Mouse (Mus musculus): ENCODE results near the gene Tsfm. TPM values are rescaled to one million over a fixed set of nuclear protein-coding genes. Genes with fewer than 3 reads are reported as not detected.
"Not testable (repeated sequence)": the region's sequence is repeated elsewhere in the genome, so short reads cannot be mapped to it uniquely, and the experiment has no call there.

Tsfm gene
- polyA plus RNA-seq, 1 experiment from 2014 or later, result 43.9 TPM

DNA sequence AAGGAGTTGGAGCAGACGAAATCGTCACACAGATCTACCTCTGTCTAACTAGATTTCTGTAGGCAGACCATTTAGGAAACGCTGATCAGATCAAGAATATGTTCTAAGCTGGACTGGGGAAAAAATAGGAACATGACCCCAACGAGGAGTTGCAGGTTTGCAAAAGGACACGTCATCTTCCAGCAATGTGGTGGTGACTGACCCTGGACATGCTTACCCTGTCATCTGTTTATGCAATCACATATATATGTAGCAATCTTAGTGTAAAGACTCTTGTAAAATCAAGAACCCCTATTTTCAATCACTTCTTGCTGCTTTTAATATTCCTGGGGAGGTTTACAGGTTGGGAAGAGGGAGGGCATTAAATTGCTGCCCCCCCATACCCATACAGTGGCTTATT lies 31.9 kb upstream of the Tsfm start:
- Histone ChIP-seq H3K36me3 (replicated peaks) (peaks cover 28% of the 10 kb centered on the region), H3K27me3 (peaks cover 53% of the 10 kb centered on the region), H3K9ac (no peak overlapping the region), H3K4me1 (replicated peaks) (peaks cover 70% of the 10 kb centered on the region), H3K4me2 (peak overlapping the region; percentile 94), H3K9me3 (replicated peaks) (no peaks in the 10 kb centered on the region), H3K27ac (replicated peaks) (no peak overlapping the region), H3K4me3 (replicated peaks) (peak overlapping the region; percentile 71; the same call in 1 of the 2 replicates)
- WGBS (ENCODE audit: insufficient replicate concordance), result 64% methylated on average over 5 of the region's 5 CpGs
- ATAC-seq (ENCODE audit: insufficient read depth), result no peak

DNA sequence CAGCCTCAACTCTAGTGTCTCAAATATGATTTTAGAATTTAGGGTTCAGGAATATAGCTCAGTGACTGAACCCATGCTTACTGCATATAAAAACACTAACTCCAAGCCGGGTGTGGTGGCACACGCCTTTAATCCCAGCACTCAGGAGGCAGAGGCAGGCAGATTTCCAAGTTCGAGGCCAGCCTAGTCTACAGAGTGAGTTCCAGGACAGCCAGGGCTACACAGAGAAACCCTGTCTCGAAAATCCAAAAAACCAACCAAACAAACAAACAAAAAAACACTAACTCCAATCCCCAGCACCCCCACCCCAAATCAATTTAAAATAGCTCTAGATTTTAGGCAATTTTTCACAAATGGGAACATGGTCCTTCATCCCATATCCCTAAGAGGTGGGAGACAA lies 31.5 kb upstream of the Tsfm start:
- Histone ChIP-seq H3K27me3 (peaks cover 57% of the 10 kb centered on the region), H3K4me1 (replicated peaks) (peaks cover 68% of the 10 kb centered on the region), H3K36me3 (replicated peaks) (peaks cover 24% of the 10 kb centered on the region)
- WGBS (ENCODE audit: insufficient replicate concordance), result 64% methylated on average over 4 of the region's 4 CpGs
- not testable (repeated sequence) for H3K9me3 ChIP-seq (replicated peaks); H3K4me3 ChIP-seq (replicated peaks); H3K4me2 ChIP-seq; ATAC-seq (ENCODE audit: insufficient read depth); H3K27ac ChIP-seq (replicated peaks); H3K9ac ChIP-seq

- Histone ChIP-seq H3K4me3 (replicated peaks) (no peak overlapping the region), H3K4me1 (replicated peaks) (peaks cover 62% of the 10 kb centered on the region), H3K27me3 (peaks cover 61% of the 10 kb centered on the region), H3K27ac (replicated peaks) (no peak overlapping the region), H3K36me3 (replicated peaks) (peaks cover 18% of the 10 kb centered on the region), H3K4me2 (no peak overlapping the region), H3K9me3 (replicated peaks) (no peaks in the 10 kb centered on the region), H3K9ac (no peak overlapping the region)
- 54% methylated on average over 2 of the region's 2 CpGs for WGBS (ENCODE audit: insufficient replicate concordance)
- no peak for ATAC-seq (ENCODE audit: insufficient read depth)
These were observed 30.9 kb upstream of the Tsfm start for GRCm38 (mm10) chr10:127061513-127061912.

GRCm38 (mm10) chr10:127061085-127061484 lies 30.4 kb upstream of the Tsfm start:
- H3K9ac ChIP-seq, result no peak overlapping the region
- peaks cover 59% of the 10 kb centered on the region for H3K4me1 ChIP-seq (replicated peaks)
- no peak overlapping the region for H3K27ac ChIP-seq (replicated peaks)
- ATAC-seq (ENCODE audit: insufficient read depth), result no peak
- no peaks in the 10 kb centered on the region for H3K9me3 ChIP-seq (replicated peaks)
- no peak overlapping the region for H3K4me3 ChIP-seq (replicated peaks)
- 51% methylated on average over 5 of the region's 5 CpGs for WGBS (ENCODE audit: insufficient replicate concordance)
- H3K27me3 ChIP-seq, result peaks cover 66% of the 10 kb centered on the region
- H3K36me3 ChIP-seq (replicated peaks), result peaks cover 14% of the 10 kb centered on the region
- no peak overlapping the region for H3K4me2 ChIP-seq

DNA sequence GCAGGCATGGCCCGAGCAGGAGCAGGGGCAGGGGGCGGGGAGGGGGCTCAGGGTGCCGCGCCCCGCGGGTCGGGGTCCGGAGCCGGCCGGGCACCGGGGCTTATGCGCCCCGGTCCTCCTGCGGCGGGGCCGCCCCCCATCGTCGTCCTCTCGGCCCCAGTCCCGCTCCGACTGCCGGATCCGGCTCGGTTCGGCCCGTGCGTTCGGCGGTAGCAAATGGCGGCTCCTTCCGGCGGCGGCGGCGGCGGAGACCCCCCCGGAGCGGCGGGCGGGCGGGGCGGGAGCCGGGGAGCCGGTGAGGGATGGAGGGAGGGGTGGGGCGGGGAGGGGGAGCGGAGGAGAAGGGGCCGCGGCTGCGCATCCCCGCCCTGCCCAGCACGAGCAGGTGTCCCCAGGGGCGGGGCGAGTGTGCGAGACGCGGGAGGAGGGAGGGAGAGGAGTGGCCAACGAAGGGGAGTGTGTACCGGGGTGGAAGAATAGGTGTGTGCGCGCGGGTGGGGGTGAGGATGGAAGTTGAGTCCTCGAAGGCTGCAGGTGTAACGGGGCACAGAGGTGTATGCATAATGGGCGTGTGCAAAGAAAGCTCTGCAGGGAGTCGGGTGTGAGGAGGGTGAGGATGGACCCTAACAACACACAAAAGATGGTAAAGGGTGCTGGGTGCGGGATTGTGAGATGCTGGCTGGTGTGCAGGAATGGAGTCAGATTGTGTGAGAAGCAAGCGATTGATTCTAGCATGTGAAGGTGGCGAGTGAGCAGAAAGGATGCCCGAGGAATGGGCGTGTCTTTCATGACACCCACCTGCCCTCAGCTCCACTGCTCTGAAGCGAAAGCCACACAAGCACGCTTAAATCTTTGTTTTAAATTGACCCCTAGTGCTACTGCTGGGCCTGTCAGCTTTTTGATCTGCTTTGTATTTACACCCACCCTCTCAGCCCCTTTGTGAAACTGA lies 29.6 kb upstream of the Tsfm start, which contains the start of gene March9:
Gene March9 (minus strand): TSS at position 217 of the 949 bp plus-strand sequence.
- WGBS (ENCODE audit: insufficient replicate concordance), result 2% methylated on average over 57 of the region's 72 CpGs
- Histone ChIP-seq H3K4me1 (replicated peaks) (peaks cover 50% of the 10 kb centered on the region), H3K4me3 (replicated peaks) (peak within 1 kb of the TSS; percentile 61), H3K9ac (peak within 1 kb of the TSS; percentile 27; the same call in 1 of the 2 replicates), H3K27ac (replicated peaks) (no peak within 1 kb of the TSS), H3K36me3 (replicated peaks) (peaks cover 6% of the 10 kb centered on the region), H3K27me3 (peaks cover 74% of the 10 kb centered on the region), H3K4me2 (peak within 1 kb of the TSS; percentile 89), H3K9me3 (replicated peaks) (no peaks in the 10 kb centered on the region)
- ATAC-seq (ENCODE audit: insufficient read depth), result no peak

DNA sequence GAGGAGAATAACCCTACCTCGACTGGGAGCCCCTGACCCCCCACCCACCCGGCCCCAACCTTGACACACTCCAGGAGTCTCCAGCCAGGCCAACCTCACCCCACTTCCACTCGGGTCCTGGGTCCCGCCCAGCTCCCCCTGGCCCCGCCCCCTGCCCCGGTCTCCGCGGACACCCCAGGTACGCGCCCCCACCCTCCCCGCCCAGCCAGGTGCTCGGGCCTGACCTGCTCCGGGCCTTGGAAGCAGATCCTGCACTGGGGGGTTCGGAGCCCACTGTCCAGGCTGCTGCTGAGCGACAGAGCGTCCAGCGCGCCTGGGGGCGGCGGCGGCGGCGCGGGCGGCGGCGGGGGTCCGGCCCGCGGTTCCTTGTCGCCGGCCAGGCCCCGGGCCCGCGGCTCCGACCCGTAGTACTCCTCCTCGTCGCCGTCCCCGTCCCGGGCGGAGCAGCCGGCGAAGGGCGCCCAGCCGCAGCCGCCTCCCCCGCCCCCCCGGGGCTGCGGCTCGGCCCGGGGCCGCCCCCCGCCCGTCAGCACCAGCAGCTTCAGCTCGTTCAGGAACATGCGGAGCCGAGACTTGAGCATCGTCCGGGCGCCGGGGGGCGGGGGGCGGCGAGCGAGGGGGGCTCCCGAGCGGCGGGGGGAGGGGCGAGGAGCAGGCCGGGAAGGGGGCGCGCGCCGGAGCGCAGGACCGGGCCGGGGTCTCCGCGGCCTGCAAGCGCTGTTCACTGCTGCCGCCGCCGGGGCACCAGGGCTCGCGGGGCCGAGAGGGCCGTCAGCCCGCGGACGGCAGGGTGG lies 28.7 kb upstream of the Tsfm start:
- Histone ChIP-seq H3K27me3 (peaks cover 83% of the 10 kb centered on the region), H3K4me2 (peak overlapping the region; percentile 89), H3K4me1 (replicated peaks) (peaks cover 42% of the 10 kb centered on the region), H3K9ac (peak overlapping the region; percentile 27; the same call in 1 of the 2 replicates), H3K4me3 (replicated peaks) (peak overlapping the region; percentile 61), H3K27ac (replicated peaks) (no peak overlapping the region), H3K36me3 (replicated peaks) (no peaks in the 10 kb centered on the region), H3K9me3 (replicated peaks) (no peaks in the 10 kb centered on the region)
- no peak for ATAC-seq (ENCODE audit: insufficient read depth)
- WGBS (ENCODE audit: insufficient replicate concordance), result under 1% methylated on average over 82 of the region's 92 CpGs

GRCm38 (mm10) chr10:127058708-127059107 lies 28.1 kb upstream of the Tsfm start:
- WGBS (ENCODE audit: insufficient replicate concordance), result 11% methylated on average over 8 of the region's 8 CpGs
- no peak for ATAC-seq (ENCODE audit: insufficient read depth)
- no peak overlapping the region for H3K9ac ChIP-seq

GRCm38 (mm10) chr10:127058161-127058560 lies 27.5 kb upstream of the Tsfm start:
- no peak overlapping the region for H3K27ac ChIP-seq (replicated peaks)
- no peaks in the 10 kb centered on the region for H3K9me3 ChIP-seq (replicated peaks)
- no peak for ATAC-seq (ENCODE audit: insufficient read depth)
- H3K4me2 ChIP-seq, result peak overlapping the region; percentile 89
- H3K27me3 ChIP-seq, result peaks cover 95% of the 10 kb centered on the region
- peaks cover 30% of the 10 kb centered on the region for H3K4me1 ChIP-seq (replicated peaks)
- no peak overlapping the region for H3K4me3 ChIP-seq (replicated peaks)
- H3K9ac ChIP-seq, result no peak overlapping the region
- 2% methylated on average over 9 of the region's 9 CpGs for WGBS (ENCODE audit: insufficient replicate concordance)
- H3K36me3 ChIP-seq (replicated peaks), result no peaks in the 10 kb centered on the region

More at GRCm38 (mm10) chr10:127058708-127059107, 28.1 kb upstream of the Tsfm start:
- Histone ChIP-seq H3K4me1 (replicated peaks) (peaks cover 35% of the 10 kb centered on the region), H3K36me3 (replicated peaks) (no peaks in the 10 kb centered on the region), H3K4me2 (peak overlapping the region; percentile 89), H3K4me3 (replicated peaks) (peak overlapping the region; percentile 61; the same call in 1 of the 2 replicates), H3K27ac (replicated peaks) (no peak overlapping the region), H3K27me3 (peaks cover 89% of the 10 kb centered on the region), H3K9me3 (replicated peaks) (no peaks in the 10 kb centered on the region)

- H3K27me3 ChIP-seq, result peaks cover 99% of the 10 kb centered on the region
- peaks cover 20% of the 10 kb centered on the region for H3K4me1 ChIP-seq (replicated peaks)
- no peaks in the 10 kb centered on the region for H3K9me3 ChIP-seq (replicated peaks)
- H3K9ac ChIP-seq, result no peak overlapping the region
- 78% methylated on average over 20 of the region's 20 CpGs for WGBS (ENCODE audit: insufficient replicate concordance)
- no peak overlapping the region for H3K27ac ChIP-seq (replicated peaks)
- ATAC-seq (ENCODE audit: insufficient read depth), result no peak
- H3K4me3 ChIP-seq (replicated peaks), result no peak overlapping the region
- H3K36me3 ChIP-seq (replicated peaks), result no peaks in the 10 kb centered on the region
- no peak overlapping the region for H3K4me2 ChIP-seq
These were observed 25.9 kb upstream of the Tsfm start for GRCm38 (mm10) chr10:127056490-127056889.

DNA sequence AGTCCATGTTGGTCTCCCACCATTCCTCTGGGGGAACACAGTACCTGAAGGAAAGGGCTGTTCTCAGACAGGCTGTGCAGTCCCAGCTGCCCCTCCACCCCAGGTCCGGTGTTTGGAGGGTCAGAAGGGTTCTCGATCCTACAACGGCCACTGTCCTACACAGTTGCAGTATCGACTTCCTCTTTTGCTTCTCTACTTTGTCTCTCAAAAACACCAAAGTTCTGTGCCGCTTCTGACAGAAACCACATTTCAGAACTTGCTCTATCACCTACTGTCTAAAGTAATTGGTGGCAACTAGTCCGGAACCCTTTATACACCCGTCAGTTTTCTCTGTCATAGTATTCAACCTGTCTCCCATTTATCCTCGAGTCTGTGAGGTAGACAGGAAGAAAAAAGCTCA lies 24.8 kb upstream of the Tsfm start:
- ATAC-seq (ENCODE audit: insufficient read depth), result no peak
- no peak overlapping the region for H3K9ac ChIP-seq
- no peak overlapping the region for H3K27ac ChIP-seq (replicated peaks)
- H3K4me3 ChIP-seq (replicated peaks), result no peak overlapping the region
- no peaks in the 10 kb centered on the region for H3K9me3 ChIP-seq (replicated peaks)
- peaks cover 99% of the 10 kb centered on the region for H3K27me3 ChIP-seq
- 37% methylated on average over 8 of the region's 8 CpGs for WGBS (ENCODE audit: insufficient replicate concordance)
- H3K4me2 ChIP-seq, result no peak overlapping the region
- H3K36me3 ChIP-seq (replicated peaks), result no peaks in the 10 kb centered on the region
- H3K4me1 ChIP-seq (replicated peaks), result peaks cover 19% of the 10 kb centered on the region

GRCm38 (mm10) chr10:127054646-127055045 lies 24.0 kb upstream of the Tsfm start:
- H3K4me3 ChIP-seq (replicated peaks), result no peak overlapping the region
- no peak for ATAC-seq (ENCODE audit: insufficient read depth)
- H3K9me3 ChIP-seq (replicated peaks), result no peaks in the 10 kb centered on the region
- no peak overlapping the region for H3K27ac ChIP-seq (replicated peaks)
- peaks cover 15% of the 10 kb centered on the region for H3K4me1 ChIP-seq (replicated peaks)
- H3K27me3 ChIP-seq, result peaks cover 99% of the 10 kb centered on the region
- WGBS (ENCODE audit: insufficient replicate concordance), result 49% methylated on average over 4 of the region's 4 CpGs
- H3K9ac ChIP-seq, result no peak overlapping the region
- no peak overlapping the region for H3K4me2 ChIP-seq
- no peaks in the 10 kb centered on the region for H3K36me3 ChIP-seq (replicated peaks)

Measured in liver, embryonic 15.5 days (tissue).